Mouse (Mus musculus): ENCODE results near the gene Slc44a1.

DNA sequence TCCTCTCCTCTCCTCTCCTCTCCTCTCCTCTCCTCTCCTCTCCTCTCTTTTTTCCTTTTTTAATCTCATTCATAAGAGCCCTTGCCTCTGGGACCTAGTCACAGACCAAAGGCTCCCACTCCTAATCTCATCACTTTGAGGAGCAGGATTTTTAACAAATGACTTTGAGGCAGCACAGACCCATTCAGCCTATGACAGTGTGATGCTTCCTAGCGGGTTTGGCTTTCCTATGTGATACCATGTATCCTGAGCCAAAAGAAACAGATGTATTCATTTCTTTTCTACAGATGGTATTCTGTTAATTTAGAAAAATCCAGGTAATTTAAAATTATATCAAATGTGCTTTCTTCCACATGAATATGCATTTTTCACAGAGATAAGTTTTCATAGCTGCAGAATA, 183.5 kb downstream of the Slc44a1 start:
- no peak for TF ChIP-seq CTCF (IDR thresholded peaks at IDR 0.05; ENCODE audit: extremely low read depth, insufficient read depth, low read length)
- TF ChIP-seq POLR2A (IDR thresholded peaks at IDR 0.05; ENCODE audit: extremely low read depth, insufficient read depth, low read length), result no peak
